Mouse (Mus musculus): ENCODE measurements at regions not wholly inside any gene's neighbourhood (a gene's known extent, or its start where the extent isn't known, plus 50 kb on each side); places are given as distances from the start of the nearest gene placed in this dataset.

- DNase-seq (ENCODE audit: low spot score in 2 of 2) = no peak
These were observed 87.1 kb upstream of the Gm10260 start for GRCm38 (mm10) chr13:97847561-97847960.

- DNase-seq (ENCODE audit: low spot score in 2 of 2) = no peak
These were observed 84.7 kb upstream of the Gm10260 start for GRCm38 (mm10) chr13:97845148-97845547.

- no peak for DNase-seq (ENCODE audit: low spot score in 2 of 2)
These were observed 82.4 kb upstream of the Gm10260 start for GRCm38 (mm10) chr13:97842801-97843200.

GRCm38 (mm10) chr13:97841503-97841902 is 81.1 kb upstream of the Gm10260 start:
- no peak for DNase-seq (ENCODE audit: low spot score in 2 of 2)

GRCm38 (mm10) chr13:97839617-97840308 is 79.3 kb upstream of the Gm10260 start:
- no peak for DNase-seq (ENCODE audit: low spot score in 2 of 2)

- no peak for DNase-seq (ENCODE audit: low spot score in 2 of 2)
These were observed 77.1 kb upstream of the Gm10260 start for GRCm38 (mm10) chr13:97837443-97838000.

- no peak for DNase-seq (ENCODE audit: low spot score in 2 of 2)
These were observed 72.0 kb upstream of the Gm10260 start for GRCm38 (mm10) chr13:97832448-97832847.

GRCm38 (mm10) chr13:97831839-97832238 is 71.4 kb upstream of the Gm10260 start:
- no peak for DNase-seq (ENCODE audit: low spot score in 2 of 2)

- DNase-seq (ENCODE audit: low spot score in 2 of 2) = no peak
These were observed 69.1 kb upstream of the Gm10260 start for GRCm38 (mm10) chr13:97829558-97829957.

- DNase-seq (ENCODE audit: low spot score in 2 of 2) = no peak
These were observed 65.6 kb upstream of the Gm10260 start for GRCm38 (mm10) chr13:97825801-97826576.

GRCm38 (mm10) chr13:97825361-97825760 is 64.9 kb upstream of the Gm10260 start:
- DNase-seq (ENCODE audit: low spot score in 2 of 2) = no peak

- peak; percentile 72 to 75 for DNase-seq (ENCODE audit: low spot score in 2 of 2)
These were observed 63.8 kb upstream of the Gm10260 start for GRCm38 (mm10) chr13:97824071-97824716.

- DNase-seq (ENCODE audit: low spot score in 2 of 2) = no peak
These were observed 61.2 kb upstream of the Gm10260 start for GRCm38 (mm10) chr13:97821630-97822029.

GRCm38 (mm10) chr13:97821011-97821410 is 60.6 kb upstream of the Gm10260 start:
- no peak for DNase-seq (ENCODE audit: low spot score in 2 of 2)

- no peak for DNase-seq (ENCODE audit: low spot score in 2 of 2)
These were observed 60.0 kb upstream of the Gm10260 start for GRCm38 (mm10) chr13:97820401-97820800.

GRCm38 (mm10) chr13:97819036-97819435 is 58.6 kb upstream of the Gm10260 start:
- DNase-seq (ENCODE audit: low spot score in 2 of 2) = no peak

GRCm38 (mm10) chr13:97816923-97817322 is 56.5 kb upstream of the Gm10260 start:
- DNase-seq (ENCODE audit: low spot score in 2 of 2) = no peak

Measured in layer of hippocampus, adult 8-10 months (tissue).